Mouse (Mus musculus): ENCODE results near the gene Tex14. TPM values are rescaled to one million over a fixed set of nuclear protein-coding genes. Genes with fewer than 3 reads are reported as not detected.

The Tex14 gene
- total RNA-seq, 2 experiments from 2014 or later, result 0.36 to 0.56 TPM

DNA sequence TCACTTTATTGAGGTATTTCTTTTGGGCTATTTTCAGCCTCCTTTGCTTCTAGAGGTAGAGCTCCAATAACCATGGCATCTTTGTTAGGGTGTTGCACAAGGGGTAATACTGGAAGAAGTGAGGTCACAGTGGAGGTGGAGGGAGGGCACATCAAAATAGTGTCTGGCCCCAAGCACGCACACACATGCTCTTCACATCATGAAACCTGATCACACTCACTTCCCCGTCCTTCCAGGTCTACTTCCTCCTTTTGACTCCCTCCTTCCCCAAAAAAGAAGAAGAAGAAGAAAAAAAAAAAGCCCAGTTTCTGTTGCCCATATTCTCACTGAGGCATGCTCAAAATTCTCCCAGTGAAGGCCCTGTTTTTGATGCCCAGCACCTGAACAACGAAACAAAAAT lies 122.5 kb downstream of the Tex14 start:
- intact Hi-C loops (cut with DNase I), result no loop called here
- no peak for DNase-seq (ENCODE audit: extremely low spot score in 1 of 2, low spot score in 2 of 2)

GRCm38 (mm10) chr11:87527990-87528389 lies 123.1 kb downstream of the Tex14 start:
- intact Hi-C loops (cut with DNase I), result no loop called here
- DNase-seq (ENCODE audit: extremely low spot score in 1 of 2, low spot score in 2 of 2), result no peak

GRCm38 (mm10) chr11:87531695-87532094 lies 126.8 kb downstream of the Tex14 start:
- intact Hi-C loops (cut with DNase I), result no loop called here
- DNase-seq (ENCODE audit: extremely low spot score in 1 of 2, low spot score in 2 of 2), result no peak

- intact Hi-C loops (cut with DNase I), result no loop called here
- no peak for DNase-seq (ENCODE audit: extremely low spot score in 1 of 2, low spot score in 2 of 2)
Measured at GRCm38 (mm10) chr11:87542285-87542684, 137.4 kb downstream of the Tex14 start.

GRCm38 (mm10) chr11:87542906-87543305 lies 138.0 kb downstream of the Tex14 start:
- no peak for DNase-seq (ENCODE audit: extremely low spot score in 1 of 2, low spot score in 2 of 2)
- intact Hi-C loops (cut with DNase I), result no loop called here

DNA sequence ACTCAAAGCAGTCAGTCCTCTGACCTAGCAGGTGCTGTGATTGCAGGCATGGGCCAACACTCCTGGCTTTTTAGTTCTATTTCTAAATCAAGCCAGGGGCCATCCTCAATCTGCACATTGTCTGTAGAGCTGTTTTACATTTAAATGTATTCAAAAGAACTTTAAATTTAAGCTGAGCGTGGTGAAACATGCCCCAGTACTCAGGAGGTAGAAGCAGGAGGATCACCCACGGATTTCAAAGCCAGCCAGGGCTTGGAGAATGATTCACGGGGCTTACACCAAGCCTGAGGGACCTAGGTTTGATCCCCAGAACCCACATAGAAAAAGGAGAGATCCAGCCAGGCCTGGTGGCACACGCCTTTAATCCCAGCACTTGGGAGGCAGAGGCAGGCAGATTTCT lies 148.5 kb downstream of the Tex14 start:
- no peak for DNase-seq (ENCODE audit: extremely low spot score in 1 of 2, low spot score in 2 of 2)
- intact Hi-C loops (cut with DNase I), result no loop called here

GRCm38 (mm10) chr11:87554386-87554785 lies 149.5 kb downstream of the Tex14 start:
- intact Hi-C loops (cut with DNase I), result no loop called here
- DNase-seq (ENCODE audit: extremely low spot score in 1 of 2, low spot score in 2 of 2), result peak in 1 of 2 experiments; percentile 63

GRCm38 (mm10) chr11:87555106-87555703 lies 150.3 kb downstream of the Tex14 start:
- DNase-seq (ENCODE audit: extremely low spot score in 1 of 2, low spot score in 2 of 2), result no peak
- intact Hi-C loops (cut with DNase I), result no loop called here

DNA sequence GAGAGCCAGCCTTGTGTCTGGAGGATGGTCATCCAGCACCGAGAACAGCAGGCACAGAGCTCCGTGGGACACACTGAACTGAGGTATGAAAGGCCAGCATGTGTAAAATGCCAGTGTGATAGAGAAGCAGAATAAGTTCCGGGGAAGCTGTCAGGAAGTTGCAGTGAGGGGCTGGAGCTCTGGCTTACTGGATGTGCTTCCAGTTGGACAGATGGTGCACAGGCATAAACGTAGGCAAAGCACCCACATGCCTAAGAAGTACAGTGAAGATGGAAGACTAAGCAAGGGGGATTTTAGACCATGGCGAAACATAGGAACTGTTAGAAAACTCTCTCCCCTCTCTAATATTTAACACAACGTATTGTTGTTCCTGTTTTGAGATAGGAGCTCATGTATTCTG lies 156.3 kb downstream of the Tex14 start:
- no peak for DNase-seq (ENCODE audit: extremely low spot score in 1 of 2, low spot score in 2 of 2)
- intact Hi-C loops (cut with DNase I), result no loop called here

- intact Hi-C loops (cut with DNase I), result no loop called here
- DNase-seq (ENCODE audit: extremely low spot score in 1 of 2, low spot score in 2 of 2), result no peak
Measured at GRCm38 (mm10) chr11:87566501-87566900, 161.6 kb downstream of the Tex14 start, which contains the start of gene Gm11492. Gm11492 (plus strand) TSS chr11:87566653.

GRCm38 (mm10) chr11:87568255-87568953 lies 163.5 kb downstream of the Tex14 start, which contains the start of gene Sept4:
Sept4 (plus strand) TSS chr11:87568903.
- no peak for DNase-seq (ENCODE audit: extremely low spot score in 1 of 2, low spot score in 2 of 2)

GRCm38 (mm10) chr11:87570743-87571142 lies 165.9 kb downstream of the Tex14 start:
- no peak for DNase-seq (ENCODE audit: extremely low spot score in 1 of 2, low spot score in 2 of 2)
- intact Hi-C loops (cut with DNase I), result no loop called here

More at GRCm38 (mm10) chr11:87568255-87568953, 163.5 kb downstream of the Tex14 start, which contains the start of gene Sept4:
- intact Hi-C loops (cut with DNase I), result no loop called here

DNA sequence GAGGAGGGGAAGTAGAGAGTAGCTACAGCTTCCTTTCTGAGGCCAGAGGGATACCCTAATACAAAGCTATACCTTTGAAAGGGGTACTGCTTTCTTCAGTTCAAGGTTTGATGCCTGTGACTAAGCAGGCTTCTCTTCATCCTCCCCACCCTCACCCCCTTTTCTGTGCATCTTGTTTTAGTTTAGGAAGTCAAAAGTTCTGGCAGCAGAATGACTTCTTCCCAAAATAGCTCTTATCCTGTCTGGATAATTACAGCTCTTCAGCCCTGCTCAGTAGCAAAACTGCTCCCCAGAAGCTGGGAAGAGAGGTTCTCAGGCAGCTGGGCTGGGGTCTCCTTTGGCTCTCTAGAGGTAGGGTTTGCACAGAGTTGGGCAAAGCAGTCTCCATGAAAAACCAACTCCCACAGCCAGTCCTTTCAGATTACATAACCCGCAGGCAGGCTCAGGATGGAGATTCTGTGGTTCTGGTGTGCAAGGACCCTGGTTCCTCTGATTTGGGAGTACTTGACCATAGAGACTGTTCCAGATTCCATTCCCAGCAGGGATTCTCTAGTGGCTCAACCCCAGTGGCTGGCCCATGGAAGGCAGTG lies 166.6 kb downstream of the Tex14 start:
- intact Hi-C loops (cut with DNase I), result no loop called here
- no peak for DNase-seq (ENCODE audit: extremely low spot score in 1 of 2, low spot score in 2 of 2)

GRCm38 (mm10) chr11:87573751-87574150 lies 168.9 kb downstream of the Tex14 start:
- intact Hi-C loops (cut with DNase I), result no loop called here
- no peak for DNase-seq (ENCODE audit: extremely low spot score in 1 of 2, low spot score in 2 of 2)

DNA sequence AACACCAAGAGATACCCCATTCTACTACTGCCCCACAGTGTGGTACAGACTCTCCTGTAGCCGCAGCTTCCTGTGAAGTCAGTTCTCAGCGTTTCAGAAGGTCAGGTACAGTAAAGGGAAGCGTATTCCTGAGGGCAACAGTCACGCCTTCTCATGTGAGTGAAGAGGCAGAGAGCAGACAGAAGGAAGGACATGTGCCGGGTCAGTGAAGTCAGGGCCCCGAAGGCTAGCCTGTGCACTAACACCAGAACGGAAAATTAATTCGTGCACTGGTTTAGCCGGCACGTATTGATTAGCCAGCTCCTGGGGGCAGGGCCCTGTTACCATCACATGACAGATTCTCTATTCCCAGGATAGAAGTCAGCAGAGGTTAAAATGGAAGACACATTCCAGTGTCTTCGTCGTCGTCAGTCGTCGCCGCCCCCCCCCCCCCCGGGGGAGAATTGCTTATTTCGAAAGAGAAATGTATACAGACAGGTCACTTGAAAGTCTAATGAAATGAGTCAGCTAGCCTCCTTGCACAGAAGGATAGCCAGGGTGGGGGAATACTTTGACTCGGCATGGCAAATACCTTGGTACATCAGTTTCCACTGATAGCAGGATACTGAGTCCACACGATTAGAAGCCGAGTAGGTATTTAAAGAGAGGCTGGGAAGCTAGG lies 169.8 kb downstream of the Tex14 start:
- intact Hi-C loops (cut with DNase I), result no loop called here
- DNase-seq (ENCODE audit: extremely low spot score in 1 of 2, low spot score in 2 of 2), result peak in 1 of 2 experiments; percentile 11

- intact Hi-C loops (cut with DNase I), result no loop called here
- no peak for DNase-seq (ENCODE audit: extremely low spot score in 1 of 2, low spot score in 2 of 2)
Measured at GRCm38 (mm10) chr11:87577601-87578248, 172.9 kb downstream of the Tex14 start.

DNA sequence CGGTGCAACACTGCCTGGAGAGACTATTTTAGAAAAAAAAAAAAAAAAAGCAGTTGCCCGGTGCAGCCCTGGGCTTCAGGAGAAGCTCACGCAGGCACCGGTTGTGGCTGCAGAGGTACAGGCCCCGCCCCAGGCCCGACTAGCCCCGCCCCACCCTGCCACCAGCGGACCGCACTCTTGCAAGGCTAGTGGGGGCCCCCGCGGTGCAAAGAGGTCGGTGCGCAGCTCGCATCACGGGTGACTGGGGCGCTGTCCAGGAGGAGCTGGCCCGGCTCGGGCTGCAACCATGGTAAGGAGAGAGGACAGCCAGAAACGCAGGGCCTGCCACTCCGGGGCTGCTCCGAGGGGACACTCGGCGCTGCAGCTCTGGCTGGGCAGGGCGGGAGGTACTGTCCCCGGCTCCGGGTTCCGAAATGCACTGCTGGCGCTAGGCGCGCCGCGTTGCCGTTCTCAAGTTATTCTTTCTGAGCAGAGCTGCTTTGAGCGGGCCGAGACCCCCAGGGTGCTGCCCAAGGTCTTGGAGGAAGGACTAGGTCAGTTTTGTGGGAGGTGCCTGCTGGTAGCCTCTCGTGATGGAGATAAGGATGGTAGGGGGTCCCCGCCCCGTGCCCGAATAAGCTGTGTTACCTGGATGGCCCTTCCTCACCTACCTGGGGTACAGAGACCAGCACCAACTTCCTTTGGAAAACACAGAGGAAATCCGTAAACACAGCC lies 173.5 kb downstream of the Tex14 start:
- peak in 1 of 2 experiments; percentile 86 for DNase-seq (ENCODE audit: extremely low spot score in 1 of 2, low spot score in 2 of 2)
- intact Hi-C loops (cut with DNase I), result no loop called here

GRCm38 (mm10) chr11:87578963-87579601 lies 174.2 kb downstream of the Tex14 start:
- intact Hi-C loops (cut with DNase I), result no loop called here
- peak in 1 of 2 experiments; percentile 79 for DNase-seq (ENCODE audit: extremely low spot score in 1 of 2, low spot score in 2 of 2)
